Comparison of ENCODE assay signal across 9 mouse cellular contexts in genomic region chr3:107149006-107149405, GRCm38 (mm10). TPM values are rescaled to one million over a fixed set of nuclear protein-coding genes. Genes with fewer than 3 reads are reported as not detected.
A peak's percentile ranks its signal among the peaks of the same experiment; 100 is the strongest.
DNase-seq lines count a peak whose midpoint lies in the region; ATAC-seq and TF ChIP-seq lines count a peak whose summit lies in the region.
"Had no signal": no experiment of that assay in that cellular context is flagged by ENCODE, and none has a peak within 500 bp of the region (broad histone marks: within the 10 kb centered on the region; RNA-seq: fewer than 3 reads in every experiment).

No protein-coding gene starts in this region.

- no peak overlapping the region for H3K4me3 ChIP-seq in limb, embryonic 11.5 days (ENCODE audit: low read depth, low read length)
- no peak overlapping the region for H3K4me3 ChIP-seq in limb, embryonic 10.5 days
- no peak overlapping the region for H3K4me3 ChIP-seq in bone marrow macrophage, adult 2 months (ENCODE audit: insufficient read depth, low read length)
- H3K4me3 ChIP-seq in forebrain, embryonic 11.5 days (ENCODE audit: low read depth, low read length) = no peak overlapping the region
- H3K4me3 ChIP-seq: lung, embryonic 15.5 days had no signal

- H3K4me2 ChIP-seq in limb, embryonic 11.5 days (ENCODE audit: low read depth, severe bottlenecking) = no peak overlapping the region
- no peak overlapping the region for H3K4me2 ChIP-seq in forebrain, embryonic 11.5 days (ENCODE audit: low read depth, low read length, severe bottlenecking)
- H3K4me2 ChIP-seq: lung, embryonic 15.5 days had no signal

- H3K4me1 ChIP-seq in limb, embryonic 11.5 days (ENCODE audit: control insufficient read depth, insufficient read depth, low read length) = no peaks in the 10 kb centered on the region
- H3K4me1 ChIP-seq in limb, embryonic 10.5 days = no peaks in the 10 kb centered on the region
- H3K4me1 ChIP-seq in bone marrow macrophage, adult 2 months (ENCODE audit: control insufficient read depth, insufficient read depth, low read length) = no peaks in the 10 kb centered on the region
- 0 out of 2 replicates have a peak, but pooled peaks cover 2% of the 10 kb centered on the region for H3K4me1 ChIP-seq in forebrain, embryonic 11.5 days (replicated peaks; ENCODE audit: control insufficient read depth, insufficient read depth, low read length)
- H3K4me1 ChIP-seq: lung, embryonic 15.5 days had no signal

- intact Hi-C loops in heart, postnatal 36 days (cut with DNase I) = loop anchor here (1.0 kb wide), 1 partner anchor 55 kb away; no protein-coding TSS in a partner anchor
- intact Hi-C loops in left cerebral cortex, postnatal 14 days (cut with DNase I) = loop anchor here (2.0 kb wide), 1 partner anchor 54 kb away; no protein-coding TSS in a partner anchor

- no peak for TF ChIP-seq POLR2A in bone marrow macrophage, adult 2 months (IDR thresholded peaks at IDR 0.05; ENCODE audit: borderline replicate concordance, low read depth, low read length)

- 67% methylated on average over 3 of the region's 3 CpGs for WGBS in limb, embryonic 11.5 days
- 63% methylated on average over 3 of the region's 3 CpGs for WGBS in limb, embryonic 10.5 days
- 72% methylated on average over 3 of the region's 3 CpGs for WGBS in forebrain, embryonic 11.5 days

- DNase-seq in limb, embryonic 11.5 days (ENCODE audit: low spot score) = peak; percentile 34
- no peak for DNase-seq in limb, embryonic 10.5 days (ENCODE audit: low spot score)
- peak; percentile 25 for DNase-seq in ES-CJ7 (ENCODE audit: low read depth, low spot score)
- DNase-seq in heart, postnatal 36 days = peak; percentile 25 to 41
- DNase-seq in ovary, postnatal 10 days (ENCODE audit: low spot score) = peak; percentile 11
- DNase-seq in left cerebral cortex, postnatal 14 days (ENCODE audit: low spot score in 2 of 2) = no peak
- no peak for DNase-seq in forebrain, embryonic 11.5 days (ENCODE audit: low spot score)

- ATAC-seq in limb, embryonic 11.5 days (ENCODE audit: insufficient number of reproducible peaks, low FRiP score, low TSS enrichment, low read depth) = no peak
- no peak for ATAC-seq in forebrain, embryonic 11.5 days (replicated peaks; ENCODE audit: low FRiP score)

- no peak overlapping the region for H3K27ac ChIP-seq in limb, embryonic 11.5 days (replicated peaks; ENCODE audit: low read depth, low read length)
- no peak overlapping the region for H3K27ac ChIP-seq in limb, embryonic 10.5 days
- H3K27ac ChIP-seq in bone marrow macrophage, adult 2 months (ENCODE audit: insufficient read depth, low read depth, low read length) = no peak overlapping the region
- H3K27ac ChIP-seq in forebrain, embryonic 11.5 days (ENCODE audit: low read depth, low read length) = no peak overlapping the region
- H3K27ac ChIP-seq: lung, embryonic 15.5 days had no signal

- no peaks in the 10 kb centered on the region for H3K9me3 ChIP-seq in limb, embryonic 11.5 days (ENCODE audit: control insufficient read depth, low read length)
- no peaks in the 10 kb centered on the region for H3K9me3 ChIP-seq in limb, embryonic 10.5 days (replicated peaks)
- H3K9me3 ChIP-seq in forebrain, embryonic 11.5 days (ENCODE audit: control insufficient read depth, low read length) = no peaks in the 10 kb centered on the region
- H3K9me3 ChIP-seq: lung, embryonic 15.5 days had no signal

- H3K9ac ChIP-seq in limb, embryonic 11.5 days (ENCODE audit: low read length) = no peak overlapping the region
- no peak overlapping the region for H3K9ac ChIP-seq in forebrain, embryonic 11.5 days (ENCODE audit: low read length)
- H3K9ac ChIP-seq: lung, embryonic 15.5 days had no signal

- TF ChIP-seq CTCF in bone marrow macrophage, adult 2 months (IDR thresholded peaks at IDR 0.05; ENCODE audit: low read depth, low read length) = peak; percentile 42; the same call in 1 of the 2 replicates

- H3K27me3 ChIP-seq in limb, embryonic 11.5 days (ENCODE audit: control insufficient read depth, insufficient read depth, low read length) = no peaks in the 10 kb centered on the region
- H3K27me3 ChIP-seq in limb, embryonic 10.5 days (ENCODE audit: low read depth, poor library complexity, severe bottlenecking) = no peaks in the 10 kb centered on the region
- no peaks in the 10 kb centered on the region for H3K27me3 ChIP-seq in forebrain, embryonic 11.5 days (ENCODE audit: control insufficient read depth, insufficient read depth, low read length)
- H3K27me3 ChIP-seq: lung, embryonic 15.5 days had no signal

- no peaks in the 10 kb centered on the region for H3K36me3 ChIP-seq in limb, embryonic 11.5 days (ENCODE audit: control insufficient read depth, insufficient read depth, low read length)
- no peaks in the 10 kb centered on the region for H3K36me3 ChIP-seq in limb, embryonic 10.5 days
- H3K36me3 ChIP-seq in forebrain, embryonic 11.5 days (ENCODE audit: control insufficient read depth, insufficient read depth, low read length) = no peaks in the 10 kb centered on the region
- H3K36me3 ChIP-seq: lung, embryonic 15.5 days had no signal

RNA-seq across cellular contexts. Expression of gene Kcna10, which starts 33.9 kb away (rescaled TPM):
- polyA plus RNA-seq in limb, embryonic 11.5 days (2014; fragmentation: Nextera tagmentation; extraction: Ambion mirVana) = not detected in 2 replicates
- not detected in 2 replicates for polyA plus RNA-seq in limb, embryonic 10.5 days (2016; fragmentation: Nextera tagmentation; extraction: Ambion mirVana)
- polyA plus RNA-seq in bone marrow macrophage, adult 2 months (2012; ENCODE audit: insufficient read depth, insufficient read length, missing spikeins) = not detected in 2 replicates
- total RNA-seq in heart, postnatal 36 days (2021) = not detected
- not detected for total RNA-seq in left cerebral cortex, postnatal 14 days (2021)
- not detected in 2 replicates for polyA plus RNA-seq in forebrain, embryonic 11.5 days (2014; fragmentation: Nextera tagmentation; extraction: Ambion mirVana)
- polyA plus RNA-seq: lung, embryonic 15.5 days had no signal

RNA-seq across cellular contexts. Expression of gene Kcna2, which starts 48.1 kb away (rescaled TPM):
- polyA plus RNA-seq in limb, embryonic 11.5 days (2014; fragmentation: Nextera tagmentation; extraction: Ambion mirVana) = not detected in 2 replicates
- polyA plus RNA-seq in limb, embryonic 10.5 days (2016; fragmentation: Nextera tagmentation; extraction: Ambion mirVana) = 0.03 TPM in 1 of 2 replicates, not detected in the other
- not detected in 2 replicates for polyA plus RNA-seq in bone marrow macrophage, adult 2 months (2012; ENCODE audit: insufficient read depth, insufficient read length, missing spikeins)
- 1 to 10 TPM; 1.6 to 1.8 TPM for total RNA-seq in heart, postnatal 36 days (2021)
- total RNA-seq in left cerebral cortex, postnatal 14 days (2021) = 100 to 1,000 TPM in 1 of 2 experiments, 10 to 100 TPM in 1; 97.4 to 107 TPM
- 0.05 and 0.20 TPM in 2 replicates for polyA plus RNA-seq in forebrain, embryonic 11.5 days (2014; fragmentation: Nextera tagmentation; extraction: Ambion mirVana)

Comparison
In these comparisons a context has a peak if more than half of its experiments do, and no peak if none do; other contexts are left out.
1. DNase-seq: peak in limb, embryonic 11.5 days (single experiment), ES-CJ7 (single experiment), heart, postnatal 36 days (2 of 2) and ovary, postnatal 10 days (single experiment); none in limb, embryonic 10.5 days (single experiment), left cerebral cortex, postnatal 14 days (0 of 2) and forebrain, embryonic 11.5 days (single experiment).